Mouse (Mus musculus) brain, embryonic 14.5 days (tissue): ENCODE results near the gene Igdcc3. TPM values are rescaled to one million over a fixed set of nuclear protein-coding genes. Genes with fewer than 3 reads are reported as not detected.

Experiments used
- DNase-seq: peaks from one replicate; pipeline ENCODE4 v3.0.0-alpha.2; 2011; ENCODE audit warnings: low read depth
- CTCF ChIP-seq: fragments of 200-500 bp; IDR thresholded peaks from 2 replicates; pipeline ENCODE4 v1.5.1; 2012; ENCODE audit warnings: inconsistent platforms, mild to moderate bottlenecking, moderate library complexity, borderline replicate concordance; ENCODE audit not compliant: insufficient read depth, insufficient read length; ENCODE audit errors: extremely low read depth
- POLR2A ChIP-seq: fragments of 200-500 bp; IDR thresholded peaks from 2 replicates; pipeline ENCODE4 v1.6.1; 2012; ENCODE audit warnings: mild to moderate bottlenecking, inconsistent platforms, borderline replicate concordance; ENCODE audit not compliant: poor library complexity, insufficient read depth, insufficient read length, severe bottlenecking; ENCODE audit errors: extremely low read depth
- polyA plus RNA-seq: library from polyadenylated mRNA; depleted of rRNA; stranded (reverse); fragments of >200 nt; gene quantifications from 2 replicates; pipeline ENCODE4 v1.2.3, GENCODE M21; 2012

Igdcc3 gene
- polyA plus RNA-seq, 1 experiment = 19.6 TPM

DNA sequence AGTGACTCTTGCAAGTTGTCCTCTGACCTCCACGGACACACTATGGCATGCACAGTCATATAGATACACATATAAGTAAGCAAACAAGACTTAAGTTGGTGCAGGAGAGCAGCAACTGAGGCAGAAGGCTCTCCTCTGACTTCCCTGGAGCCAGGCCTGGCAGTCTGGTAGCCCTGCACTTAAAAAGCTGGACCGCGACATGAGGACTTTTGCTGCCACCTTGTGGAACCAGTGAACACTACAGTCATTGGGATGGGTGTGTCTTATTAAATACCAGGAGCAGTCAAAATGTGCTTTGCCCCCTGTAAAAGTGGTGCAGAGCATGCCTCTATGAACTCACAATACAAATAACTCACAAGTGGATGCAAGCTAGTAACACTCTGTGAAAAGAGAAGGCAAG lies 47.6 kb downstream of the Igdcc3 start:
- TF ChIP-seq POLR2A (no peak), CTCF (peak; percentile 95)
- DNase-seq = peak; percentile 96

DNA sequence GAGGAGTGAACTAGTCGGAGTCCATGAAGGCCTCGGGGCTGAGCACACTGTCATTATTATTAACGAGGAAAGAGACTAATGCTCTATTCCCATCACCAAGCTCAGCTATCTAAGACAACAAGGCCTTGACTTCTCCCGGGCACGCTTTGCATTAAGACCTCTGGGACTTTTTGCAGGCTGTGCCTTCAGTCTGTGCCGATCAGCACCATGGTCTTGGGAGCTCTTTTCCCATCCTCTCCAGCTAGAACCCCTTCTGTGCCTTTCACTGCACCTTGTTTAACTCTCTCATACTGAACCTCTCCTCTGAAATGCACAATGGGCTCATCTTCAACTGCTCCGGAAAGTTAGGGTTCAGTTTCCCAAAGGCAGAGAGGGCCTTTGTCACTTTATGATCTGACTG lies 49.3 kb downstream of the Igdcc3 start:
- no peak for DNase-seq
- TF ChIP-seq CTCF (no peak), POLR2A (no peak)

DNA sequence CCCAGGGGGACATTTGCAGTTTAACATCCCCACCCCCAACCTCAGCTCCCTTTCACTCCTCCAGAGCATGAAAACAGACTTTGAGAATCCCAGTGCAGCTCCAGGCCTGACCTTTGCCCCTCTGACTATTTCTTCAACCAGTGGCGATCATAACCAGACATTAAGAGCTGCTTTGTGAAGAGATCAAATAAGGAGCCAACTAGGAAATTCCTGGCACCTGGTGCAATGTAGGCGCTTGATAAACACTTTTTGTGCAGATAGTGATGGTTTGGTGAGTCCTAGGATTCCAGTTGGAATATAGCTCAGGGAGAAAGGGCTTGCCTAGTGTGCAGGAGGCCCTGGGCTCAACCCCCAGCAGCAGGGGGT lies 50.4 kb downstream of the Igdcc3 start:
- no peak for DNase-seq
- TF ChIP-seq POLR2A (no peak), CTCF (no peak)

DNA sequence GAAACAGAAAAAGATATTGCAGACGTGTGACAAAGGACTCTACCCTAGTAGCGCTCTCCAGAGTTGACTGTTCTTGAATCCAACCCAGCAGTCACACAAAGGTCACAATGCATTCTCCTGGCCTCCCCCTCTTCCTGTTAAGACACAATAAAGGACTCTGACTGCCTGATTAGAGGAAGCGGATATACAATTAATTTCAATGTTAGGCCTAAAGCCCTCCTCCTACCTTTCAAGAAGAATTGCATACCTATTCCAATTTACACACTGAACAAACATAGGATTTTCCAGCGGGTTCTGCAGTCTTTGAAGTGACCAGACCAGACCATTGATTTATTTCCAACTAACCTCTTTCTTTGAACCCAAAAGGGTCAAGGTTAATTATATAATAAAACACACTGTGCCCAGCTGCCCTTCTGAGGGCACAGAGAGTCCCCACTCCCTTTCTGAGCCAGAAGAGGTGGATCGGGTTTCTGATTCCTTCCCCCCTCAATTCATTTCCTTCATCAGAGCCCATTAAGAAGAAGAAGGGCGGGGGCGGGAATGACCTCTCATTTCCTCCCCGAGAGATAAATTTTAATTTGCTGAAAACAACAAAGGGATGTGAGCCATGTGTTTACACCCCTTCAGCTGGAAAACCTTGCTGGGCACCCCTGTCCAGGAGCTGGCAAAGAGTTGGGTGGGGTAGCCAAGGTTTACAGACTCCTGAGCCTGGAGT lies 50.9 kb downstream of the Igdcc3 start:
- peak; percentile 31 for DNase-seq
- TF ChIP-seq CTCF (no peak), POLR2A (no peak)

DNA sequence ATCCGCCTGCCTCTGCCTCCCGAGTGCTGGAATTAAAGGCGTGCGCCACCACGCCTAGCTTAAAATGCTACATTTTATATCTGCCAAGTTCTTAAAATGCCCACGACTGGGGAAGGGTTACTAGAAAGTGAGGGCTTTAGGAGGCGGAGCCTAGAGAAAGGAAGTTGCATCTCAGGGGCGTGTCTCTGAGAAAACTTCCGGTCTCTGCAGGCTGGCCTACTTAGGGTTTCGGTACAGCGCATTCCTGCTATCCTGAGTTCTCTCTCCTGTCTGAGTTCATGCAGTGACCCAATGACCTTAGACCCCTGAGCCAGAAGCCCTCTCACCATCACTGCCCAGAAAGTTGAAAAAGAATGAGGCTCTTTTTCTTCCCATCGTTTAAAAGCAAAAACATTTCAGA lies 52.2 kb downstream of the Igdcc3 start:
- no peak for DNase-seq
- TF ChIP-seq POLR2A (no peak), CTCF (no peak)

DNA sequence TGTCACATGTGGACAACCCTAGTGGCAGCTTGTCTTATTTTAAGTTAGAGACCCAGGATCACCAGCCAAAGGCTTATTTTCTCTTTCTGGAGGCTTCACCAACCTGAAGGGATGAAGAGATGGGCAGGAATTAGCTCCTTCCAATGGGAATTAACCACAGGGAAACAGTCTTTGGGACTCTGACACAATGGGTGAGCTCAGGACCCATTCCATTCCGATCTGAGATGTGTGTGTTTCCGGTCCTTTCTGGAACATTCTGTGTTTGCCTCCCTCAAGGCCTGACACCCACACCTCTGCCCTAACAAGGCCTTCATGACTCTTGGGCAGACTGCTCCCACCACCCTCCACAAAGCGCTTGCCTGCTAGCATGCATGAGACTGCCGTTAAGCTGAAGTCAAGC lies 54.1 kb downstream of the Igdcc3 start, which contains the start of gene Parp16:
Parp16 (plus strand) TSS at position 301 of the 400 bp plus-strand sequence.
- TF ChIP-seq POLR2A = no peak
- no peak for TF ChIP-seq CTCF
- no peak for DNase-seq

DNA sequence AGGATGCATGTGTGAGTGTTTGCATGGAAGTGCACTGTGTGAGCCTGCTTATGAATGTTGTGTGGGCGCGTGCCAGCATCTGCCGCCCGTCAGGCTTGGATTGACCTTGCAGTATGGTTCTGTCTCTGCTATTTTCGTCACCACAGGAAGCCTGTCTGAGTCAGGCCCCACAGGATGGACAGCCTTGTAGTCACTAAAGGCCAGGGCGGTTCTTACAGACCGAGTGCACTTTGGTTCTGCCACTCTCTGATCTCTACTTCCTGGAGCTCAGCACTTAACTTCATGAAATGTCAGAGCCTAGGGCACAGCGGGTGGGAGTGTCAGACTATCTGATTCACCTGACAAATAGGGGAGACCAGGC lies 54.6 kb downstream of the Igdcc3 start:
- DNase-seq = peak; percentile 41
- no peak for TF ChIP-seq CTCF
- TF ChIP-seq POLR2A = no peak

DNA sequence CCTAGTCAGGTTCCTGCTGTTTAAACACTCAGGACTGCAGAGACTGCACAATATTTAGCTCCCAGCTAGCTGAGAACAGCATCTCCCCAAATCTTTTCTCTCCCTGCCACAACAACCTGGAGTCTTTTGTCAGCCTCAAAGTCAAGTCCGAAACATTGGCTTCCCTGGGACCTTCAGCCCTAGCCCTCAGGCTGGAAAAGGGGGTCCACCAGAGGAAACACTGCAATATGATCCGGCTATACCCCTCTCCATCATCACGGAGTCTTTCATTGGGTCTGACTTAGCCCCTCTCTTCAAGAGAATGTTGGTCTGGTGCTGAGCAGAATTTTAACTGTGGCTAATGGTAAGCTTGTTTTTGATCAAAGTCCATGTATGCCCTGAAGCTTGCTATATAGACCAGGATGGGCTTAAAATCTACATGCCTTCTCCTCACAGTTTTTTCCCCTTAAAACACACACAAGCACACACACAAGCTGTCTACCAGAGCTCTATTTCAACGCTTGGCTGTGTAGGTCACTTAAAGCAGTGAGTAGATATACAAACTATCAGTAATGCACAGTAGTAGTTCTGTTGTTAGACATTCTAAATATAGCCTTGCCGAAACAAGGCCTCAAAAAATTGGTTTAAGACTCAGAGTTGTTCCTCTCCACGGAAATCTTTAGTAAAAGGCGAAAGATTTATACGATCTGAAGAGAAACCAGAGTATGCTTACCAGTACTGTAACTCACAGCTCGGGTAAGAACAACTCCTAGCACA lies 55.2 kb downstream of the Igdcc3 start:
- peak; percentile 93 for DNase-seq
- TF ChIP-seq POLR2A = 0 out of 2 replicates have a peak, but pooled peaks have one; percentile 20
- no peak for TF ChIP-seq CTCF

DNA sequence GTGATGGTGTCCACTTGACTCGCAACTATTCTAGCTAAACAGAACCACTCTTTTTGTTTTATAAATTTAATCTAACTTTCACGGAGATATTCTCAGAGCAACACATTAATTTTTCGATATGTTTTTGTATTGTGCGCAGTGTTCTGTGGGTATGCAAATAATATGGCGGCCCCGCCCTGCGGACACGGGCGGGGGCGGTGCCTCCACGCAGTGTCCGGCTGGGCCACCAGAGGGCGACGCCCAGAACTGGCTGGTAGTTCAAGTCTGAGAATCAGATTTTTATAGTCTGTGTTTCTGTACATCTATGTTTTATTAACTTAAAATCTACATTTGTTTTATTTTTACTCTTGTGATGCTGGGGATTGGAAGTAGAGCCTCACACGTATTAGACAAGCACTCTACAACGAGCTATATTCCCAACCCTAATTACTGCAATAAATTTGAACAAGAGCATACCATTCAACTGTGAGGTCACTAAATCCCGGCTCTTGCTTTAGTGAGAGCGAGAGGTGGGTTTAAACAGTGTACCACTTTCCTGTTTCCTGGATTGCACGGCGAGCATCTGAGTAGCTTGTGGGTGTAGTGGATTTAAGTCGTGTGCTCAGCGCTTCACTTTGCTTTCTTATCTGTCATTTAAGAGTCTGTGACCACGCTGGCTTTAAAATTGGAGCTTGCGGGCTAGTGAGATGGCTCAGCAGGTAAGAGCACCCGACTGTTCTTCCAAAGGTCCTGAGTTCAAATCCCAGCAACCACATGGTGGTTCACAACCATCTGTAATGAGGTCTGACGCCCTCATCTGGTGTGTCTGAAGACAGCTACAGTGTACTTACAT lies 56.0 kb downstream of the Igdcc3 start:
- peak; percentile 94 for DNase-seq
- peak; percentile 88 for TF ChIP-seq CTCF
- TF ChIP-seq POLR2A = no peak

DNA sequence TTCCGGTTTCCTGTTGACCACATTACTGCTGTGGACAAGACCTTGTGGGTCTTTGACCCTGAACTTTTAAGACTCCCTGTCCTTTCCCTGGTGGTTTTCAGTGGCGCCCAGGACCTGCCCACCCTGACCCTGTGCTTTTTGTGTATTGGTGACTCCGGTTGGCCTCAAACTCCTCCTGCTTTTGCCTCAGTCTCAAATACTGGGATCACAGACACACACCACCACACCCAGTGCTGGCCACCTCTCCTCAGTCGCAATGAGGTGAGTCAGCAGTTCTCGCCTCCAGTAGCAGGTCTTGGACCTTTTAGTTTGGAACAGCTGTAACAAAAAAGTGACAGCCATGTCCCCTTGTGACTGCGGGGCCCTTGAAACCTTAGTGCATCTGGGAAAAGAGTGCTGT lies 56.8 kb downstream of the Igdcc3 start:
- TF ChIP-seq POLR2A (no peak), CTCF (no peak)
- no peak for DNase-seq

DNA sequence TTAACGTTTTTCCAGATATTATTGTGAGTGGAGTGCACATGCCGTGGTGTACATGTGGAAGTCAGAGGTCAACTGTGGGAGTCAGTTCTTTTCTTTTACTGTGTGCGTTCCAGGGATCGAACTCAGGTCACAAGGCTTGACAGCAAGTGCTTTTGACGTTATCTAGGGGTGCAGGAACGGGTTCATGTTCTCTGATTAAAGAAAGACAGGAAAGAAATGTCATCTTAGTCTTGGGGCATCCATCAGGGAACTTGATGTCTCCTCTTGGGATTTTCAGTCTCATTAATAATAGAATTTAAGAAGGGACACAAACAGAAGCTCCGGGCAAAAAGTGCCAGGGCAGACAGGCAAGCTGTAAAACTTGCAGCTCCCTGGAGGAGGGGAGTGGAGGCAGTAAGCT lies 58.7 kb downstream of the Igdcc3 start:
- no peak for DNase-seq
- TF ChIP-seq POLR2A (no peak), CTCF (no peak)
